Mouse (Mus musculus) monocyte, adult 5-6 weeks (primary cell): ENCODE measurements at regions not wholly inside any gene's neighbourhood (a gene's known extent, or its start where the extent isn't known, plus 50 kb on each side); places are given as distances from the start of the nearest gene placed in this dataset.

Source experiments
- ATAC-seq: fragments of 153-309, 156-312 bp; replicated peaks from 2 replicates; pipeline ENCODE4 v1.8.0; 2017; ENCODE audit warnings: mild to moderate bottlenecking; ENCODE audit not compliant: low TSS enrichment, insufficient number of reproducible peaks, severe bottlenecking, poor library complexity, low FRiP score

DNA sequence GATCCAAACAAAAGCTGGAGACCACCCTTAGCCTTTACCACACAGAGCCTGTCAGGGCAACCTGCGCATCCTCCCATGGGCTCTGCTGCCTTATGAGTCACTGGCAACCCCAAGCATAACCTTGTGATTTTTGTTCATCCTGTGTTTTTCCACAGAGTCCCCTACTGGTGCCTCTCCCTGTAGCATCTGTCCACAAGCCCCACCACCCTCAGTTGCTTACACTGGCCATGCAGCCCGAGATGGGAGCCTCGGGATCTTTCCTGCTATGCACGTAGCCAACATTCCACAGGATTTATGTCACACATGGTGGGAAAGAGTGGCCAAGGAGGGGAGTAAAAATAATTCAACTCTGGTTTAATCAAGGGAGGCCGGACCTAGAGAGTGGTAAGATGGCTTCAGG, 269.2 kb upstream of the Nfe2l3 start:
- ATAC-seq: no peak

DNA sequence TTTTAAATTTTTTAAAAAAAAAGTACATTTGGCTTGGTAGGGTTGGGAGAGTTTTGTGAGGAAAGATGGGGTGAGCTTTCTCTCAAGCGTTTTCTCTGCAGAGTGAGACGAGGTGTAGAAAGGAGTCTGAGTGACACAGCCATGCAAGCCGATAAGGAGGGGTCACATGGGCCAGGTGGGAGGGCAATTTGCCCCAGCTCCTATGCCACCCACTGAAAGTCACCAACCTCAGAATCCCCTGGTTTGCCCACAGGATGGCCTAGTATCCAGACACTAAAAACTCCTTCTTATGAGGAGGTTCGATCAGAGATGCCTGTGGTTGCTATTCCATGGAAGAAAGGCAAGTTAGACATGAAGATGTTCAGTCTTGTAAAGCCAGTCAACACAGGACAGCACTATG, 268.6 kb upstream of the Nfe2l3 start:
- no peak for ATAC-seq

DNA sequence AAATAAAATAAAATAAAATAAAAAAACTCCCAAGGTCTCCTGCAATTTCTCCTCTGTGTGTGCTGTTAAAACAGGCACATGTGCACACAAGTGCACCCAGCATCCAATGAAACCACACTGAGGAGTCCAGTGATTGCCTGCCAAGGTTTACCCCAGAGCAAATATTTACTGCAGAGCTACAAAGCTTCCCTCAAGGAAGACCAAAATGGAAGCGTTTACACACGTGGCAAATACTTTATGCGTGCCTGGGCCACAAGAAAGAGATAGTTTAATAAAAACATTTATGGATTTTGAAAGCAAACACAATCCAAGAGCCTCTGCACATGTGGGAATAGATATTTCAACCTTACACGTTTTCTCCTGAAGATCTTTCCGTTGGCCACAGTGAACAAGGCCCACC, 265.4 kb upstream of the Nfe2l3 start:
- no peak for ATAC-seq

DNA sequence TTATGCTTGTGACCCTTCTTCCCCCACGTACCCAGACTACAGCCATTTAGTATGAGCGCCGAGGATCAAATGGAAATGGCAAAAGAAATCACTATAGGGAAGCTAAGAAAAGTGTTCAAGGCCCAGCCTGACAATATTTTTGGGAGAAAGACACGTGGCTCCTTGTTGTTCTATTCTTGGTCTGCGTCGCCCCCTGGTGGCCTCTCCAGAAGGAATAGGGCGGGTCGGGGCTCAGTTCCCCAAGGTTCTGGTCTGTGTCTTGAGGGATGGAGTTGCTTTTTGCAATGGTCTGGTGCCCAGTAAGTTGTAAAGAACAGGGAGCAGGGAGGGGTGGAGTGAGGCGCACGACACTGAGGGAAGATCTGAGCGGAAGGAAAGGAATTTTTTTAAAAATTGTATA, 264.4 kb upstream of the Nfe2l3 start:
- no peak; the same call in 1 of the 2 replicates for ATAC-seq

DNA sequence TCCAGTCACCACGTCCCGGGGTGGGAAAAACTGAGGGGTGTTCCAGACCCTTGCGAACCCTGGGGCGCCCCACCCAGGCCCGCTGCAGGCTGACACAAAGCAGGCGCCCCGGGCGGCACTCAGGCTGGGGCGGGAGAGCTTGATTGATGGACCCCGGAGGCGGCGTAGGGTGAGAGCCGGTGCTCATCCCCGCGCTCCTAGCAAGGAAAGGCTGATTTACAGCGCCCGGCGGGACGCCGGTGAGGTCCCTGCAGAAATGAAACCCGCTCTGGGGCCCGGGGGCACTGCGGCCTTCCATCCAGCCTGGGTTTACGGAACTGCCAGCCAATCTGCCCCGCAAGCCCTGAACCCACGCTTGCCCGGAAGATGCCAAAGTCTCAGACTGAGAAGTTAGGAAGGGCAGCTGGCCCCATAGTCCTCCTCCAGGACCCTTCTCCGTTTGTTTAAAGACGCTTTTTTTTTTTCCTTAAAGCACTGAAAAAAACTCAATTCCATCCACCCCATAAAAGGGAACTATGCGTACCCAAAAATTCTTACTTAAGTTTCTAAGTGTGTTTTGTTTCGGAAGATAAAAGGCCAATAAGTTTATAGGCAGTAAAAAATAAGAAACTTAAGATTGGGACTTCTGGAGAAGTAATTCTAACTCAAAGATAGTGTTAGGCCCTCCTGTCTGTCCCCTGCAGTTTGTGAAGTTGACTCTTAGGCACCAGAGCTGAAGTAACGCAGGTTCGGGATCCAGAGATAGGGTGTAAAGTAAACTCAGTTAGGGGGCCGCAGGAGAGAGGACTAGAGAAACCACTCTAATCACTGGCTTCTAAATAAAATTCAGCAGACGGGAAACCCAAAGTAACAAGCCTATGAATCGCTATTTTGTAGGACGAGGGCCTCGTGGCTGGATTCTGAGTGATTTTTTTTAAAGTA, 263.4 kb upstream of the Nfe2l3 start:
- ATAC-seq: no peak; the same call in 1 of the 2 replicates

DNA sequence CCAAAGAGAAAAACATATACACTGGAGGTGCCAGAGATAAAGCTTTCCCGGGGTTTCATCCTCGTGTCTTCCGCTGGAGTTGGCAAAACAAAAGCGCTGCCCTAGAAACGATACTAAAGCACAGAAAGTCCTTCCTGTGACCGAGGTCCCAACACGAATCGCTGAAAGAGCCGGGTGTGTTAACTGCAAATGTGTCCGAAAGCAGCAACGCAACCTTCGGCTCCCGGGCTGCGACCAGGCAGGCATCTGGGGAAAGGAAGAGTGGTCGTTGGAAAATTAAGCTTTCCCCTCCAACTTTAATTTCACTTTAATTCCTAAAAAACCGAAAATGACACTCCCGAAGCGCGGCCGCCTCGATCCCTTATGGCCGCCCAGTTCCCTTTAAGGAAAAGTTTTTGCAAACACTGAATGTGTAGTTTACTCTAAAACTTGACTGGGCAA, 262.5 kb upstream of the Nfe2l3 start:
- ATAC-seq: no peak

DNA sequence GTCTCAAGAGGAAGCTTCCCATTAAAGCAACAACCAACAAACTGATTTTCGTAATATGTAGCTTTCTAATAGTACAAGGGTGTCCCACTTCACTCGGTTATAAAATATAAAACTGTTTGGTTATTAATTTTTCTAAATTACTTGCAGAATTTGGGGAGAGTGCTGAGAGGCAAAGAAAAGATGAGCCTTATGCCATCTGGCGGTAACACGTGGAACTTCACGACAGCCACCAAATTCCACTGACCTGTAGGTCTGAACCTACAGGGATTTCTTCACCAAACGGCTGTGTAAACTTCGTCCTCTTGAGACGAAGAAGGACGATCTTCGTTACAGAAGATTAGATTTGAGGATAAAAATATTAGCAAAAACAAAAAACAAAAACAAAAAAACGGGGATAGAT, 262.1 kb upstream of the Nfe2l3 start:
- no peak for ATAC-seq

DNA sequence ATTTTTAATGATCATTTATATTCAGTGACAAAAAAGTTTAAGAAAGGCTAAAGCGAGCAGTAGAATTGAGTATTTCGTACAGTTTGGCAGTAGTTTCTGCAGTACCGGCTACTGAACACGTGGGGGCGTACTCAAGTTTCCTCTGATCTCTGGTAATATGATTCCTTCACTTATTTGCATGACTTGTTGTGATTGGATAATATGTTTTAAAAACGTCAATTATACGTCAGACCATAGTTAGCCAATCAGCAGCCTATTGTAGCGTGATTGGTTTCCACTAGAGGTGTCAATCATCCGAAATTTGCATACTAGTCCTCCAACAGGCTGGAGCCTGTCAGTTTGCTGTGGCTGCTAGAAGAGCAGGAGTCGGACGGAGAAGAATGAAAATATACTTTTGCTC, 261.6 kb upstream of the Nfe2l3 start:
- ATAC-seq: peak; percentile 37; the same call in 1 of the 2 replicates

DNA sequence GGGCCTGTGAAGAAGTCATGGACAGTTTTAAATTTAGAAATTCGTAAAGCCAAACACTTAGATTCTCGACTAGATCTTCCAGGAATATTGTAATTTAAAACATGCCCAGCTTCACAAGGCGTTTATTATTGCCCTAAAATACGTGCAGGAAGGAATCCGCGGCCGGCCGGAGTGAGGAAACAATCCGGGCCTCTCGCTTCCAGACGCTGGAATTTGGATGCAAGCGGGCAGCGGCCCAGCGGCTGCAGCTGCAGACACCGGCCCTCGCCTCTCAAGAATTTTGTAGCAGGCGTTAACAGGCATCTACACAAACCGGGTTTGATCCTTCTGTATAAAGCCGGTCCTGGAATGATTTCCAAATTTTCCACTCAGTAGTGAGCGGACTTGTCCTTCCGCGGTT, 260.7 kb upstream of the Nfe2l3 start:
- no peak for ATAC-seq

DNA sequence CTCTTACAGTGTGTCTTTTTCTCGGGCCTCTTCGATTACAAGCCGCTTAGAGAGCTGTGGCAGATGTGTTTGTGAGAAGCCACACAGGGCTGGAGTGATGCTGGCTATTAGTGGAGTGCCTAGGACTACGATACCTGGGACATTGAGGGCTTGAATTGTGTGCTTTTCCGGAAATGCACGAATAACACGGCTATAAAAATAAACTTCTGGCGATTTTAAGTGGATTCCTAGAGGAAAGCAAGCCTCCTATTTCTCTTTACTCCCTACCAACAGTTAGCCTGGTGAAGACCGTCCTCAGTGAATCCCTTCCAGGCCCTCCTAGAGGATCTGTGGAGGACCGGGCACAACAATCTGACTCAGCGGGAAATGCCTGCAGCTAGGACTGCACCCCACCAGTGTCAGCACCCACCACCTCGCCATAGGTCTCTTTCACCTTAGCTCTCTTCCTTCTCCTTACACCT, 260.1 kb upstream of the Nfe2l3 start:
- ATAC-seq: no peak

DNA sequence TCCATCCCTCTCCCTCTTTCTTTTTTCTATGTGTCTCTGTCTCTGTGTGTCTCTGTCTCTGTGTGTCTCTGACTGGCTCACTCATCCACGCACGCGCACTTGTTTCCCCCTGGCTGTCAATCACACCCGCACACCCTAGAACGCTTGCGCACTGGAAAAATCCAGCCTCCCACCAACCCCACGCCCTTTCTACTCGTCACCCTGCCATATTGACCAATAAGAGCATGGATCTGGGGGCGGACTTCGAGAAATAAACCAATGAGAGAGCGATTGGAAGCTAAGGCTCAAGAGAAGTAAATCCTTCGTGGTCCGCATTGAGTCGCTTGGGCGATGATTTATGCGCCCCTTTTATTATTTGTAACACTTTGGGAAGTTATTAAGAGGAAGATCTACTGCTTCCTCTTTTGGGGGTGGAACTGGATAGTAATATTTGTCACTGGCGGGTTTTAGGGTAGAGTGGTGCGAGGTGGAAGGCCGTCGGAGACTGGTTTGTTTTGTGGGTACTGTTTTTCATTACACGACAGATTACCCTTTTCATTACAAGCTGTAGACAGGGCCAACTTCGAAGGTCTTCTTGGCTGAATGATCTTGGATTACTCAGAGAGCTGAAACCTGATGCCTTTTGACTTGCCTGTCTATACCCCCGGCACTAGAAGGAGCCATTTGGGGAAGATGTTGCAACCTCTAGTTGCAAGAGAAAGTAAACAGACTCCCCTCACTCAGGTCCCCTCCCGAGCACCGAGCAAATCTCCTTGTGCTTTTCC, 259.4 kb upstream of the Nfe2l3 start:
- ATAC-seq: peak; percentile 49

DNA sequence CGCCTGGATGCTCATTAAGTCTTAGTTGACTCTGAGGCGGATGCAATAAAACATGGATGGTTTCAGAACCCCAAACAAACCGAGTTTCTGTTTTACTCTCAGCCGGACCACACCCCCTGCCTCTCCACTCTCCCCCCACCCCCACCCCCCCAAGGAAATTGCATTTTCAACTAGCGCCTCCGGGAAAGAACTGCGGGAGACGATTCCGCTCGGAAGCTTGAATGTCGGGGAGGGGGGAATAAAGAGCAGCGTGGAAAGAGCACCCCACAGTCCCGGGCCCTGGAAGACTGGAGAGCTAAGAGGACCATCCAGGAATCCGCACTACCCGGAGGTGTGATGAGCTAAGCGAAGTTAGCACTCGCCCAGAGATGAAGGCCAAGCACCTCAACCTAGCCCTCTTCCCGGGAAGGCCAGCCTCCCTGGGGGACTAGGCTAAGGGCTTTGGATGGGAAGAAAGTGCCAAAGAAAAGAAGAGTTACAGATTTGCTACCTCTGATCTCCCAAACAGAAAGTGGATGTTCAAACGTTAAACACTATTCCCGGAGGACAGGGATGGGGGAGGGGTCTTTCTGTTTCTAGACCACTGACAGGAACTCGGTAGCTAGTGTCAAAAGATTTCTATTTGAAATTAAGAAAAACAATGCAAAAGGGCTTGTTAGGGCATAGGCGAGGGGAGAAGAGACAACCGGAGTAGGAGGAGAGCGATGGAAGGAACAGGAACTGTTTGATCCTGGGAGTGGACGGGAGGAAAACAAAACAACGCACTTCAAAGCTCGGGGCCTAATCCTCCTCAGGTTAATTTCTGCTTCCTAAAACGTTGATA, 258.6 kb upstream of the Nfe2l3 start:
- ATAC-seq: no peak

DNA sequence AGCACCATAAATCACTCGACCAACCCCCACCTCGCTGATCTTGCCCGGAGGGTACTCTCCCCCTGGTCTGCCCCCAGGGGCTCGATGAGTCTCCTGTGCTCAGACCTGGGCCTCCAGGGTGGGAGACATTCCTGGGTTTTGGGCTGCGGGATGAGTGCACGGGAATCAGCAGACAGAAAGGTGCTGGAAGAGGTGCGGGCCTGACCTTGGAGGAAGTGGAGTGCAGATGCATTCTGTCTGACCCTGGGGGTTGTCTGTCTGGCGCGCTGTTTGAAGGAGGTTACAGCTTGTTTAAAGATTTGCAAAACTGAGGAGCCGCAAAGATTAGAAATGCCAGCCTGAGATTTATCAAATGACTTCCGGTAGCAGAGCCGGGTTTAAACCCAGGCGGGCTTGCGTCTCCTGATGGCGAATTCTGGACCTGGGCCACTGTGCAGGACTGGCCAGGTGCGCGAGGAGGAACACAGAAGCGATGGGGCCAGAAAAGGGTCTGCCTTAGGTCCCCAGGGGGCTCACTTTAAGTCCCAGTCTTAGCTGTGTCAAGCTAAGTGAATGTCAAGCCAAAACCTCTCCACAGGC, 257.9 kb upstream of the Nfe2l3 start:
- no peak for ATAC-seq

DNA sequence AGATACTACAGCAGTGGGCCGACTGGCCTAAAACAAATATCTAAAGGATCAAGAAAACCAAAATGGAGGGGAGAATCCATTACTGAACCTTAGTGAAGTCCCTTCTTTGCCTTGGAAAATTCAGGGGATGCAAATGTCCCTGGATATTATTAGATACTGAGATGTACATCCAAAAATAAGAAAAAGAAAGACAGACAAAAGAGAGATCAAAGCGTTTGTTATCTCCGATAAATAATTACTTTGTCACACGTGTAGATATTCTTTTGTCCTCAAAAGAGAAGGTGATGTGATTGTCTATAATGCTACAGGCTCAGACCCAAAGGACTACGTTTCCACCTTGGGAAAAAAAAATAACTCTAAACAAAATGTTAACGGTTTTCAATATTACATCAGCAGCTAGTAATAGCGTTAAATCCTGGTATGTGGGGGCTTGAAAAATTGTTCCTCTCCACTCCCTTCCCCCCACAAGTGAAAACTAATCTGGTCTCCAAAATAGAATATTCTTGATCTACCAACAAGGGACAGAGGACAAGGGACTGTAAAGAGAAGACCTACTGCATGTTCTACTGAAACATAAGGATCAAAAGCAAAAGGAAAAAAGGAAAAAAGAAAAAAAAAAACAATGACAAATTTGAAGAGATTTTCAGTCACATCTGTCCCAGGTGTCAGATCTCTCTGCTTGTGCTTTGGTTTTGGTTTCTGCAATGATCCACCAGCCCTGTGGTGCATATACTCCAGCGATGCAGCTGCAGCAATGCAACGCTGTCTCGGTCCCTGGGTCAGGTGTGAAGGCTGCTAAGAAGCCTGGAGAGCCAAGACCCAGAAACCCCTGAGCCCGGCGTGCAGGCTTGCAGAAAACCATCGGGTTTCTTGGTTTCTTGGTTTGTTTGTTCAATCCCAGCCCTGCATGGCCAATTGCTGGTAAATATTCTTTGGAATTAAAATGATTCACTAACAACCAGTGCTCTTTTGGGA, 256.6 kb upstream of the Nfe2l3 start:
- no peak for ATAC-seq

DNA sequence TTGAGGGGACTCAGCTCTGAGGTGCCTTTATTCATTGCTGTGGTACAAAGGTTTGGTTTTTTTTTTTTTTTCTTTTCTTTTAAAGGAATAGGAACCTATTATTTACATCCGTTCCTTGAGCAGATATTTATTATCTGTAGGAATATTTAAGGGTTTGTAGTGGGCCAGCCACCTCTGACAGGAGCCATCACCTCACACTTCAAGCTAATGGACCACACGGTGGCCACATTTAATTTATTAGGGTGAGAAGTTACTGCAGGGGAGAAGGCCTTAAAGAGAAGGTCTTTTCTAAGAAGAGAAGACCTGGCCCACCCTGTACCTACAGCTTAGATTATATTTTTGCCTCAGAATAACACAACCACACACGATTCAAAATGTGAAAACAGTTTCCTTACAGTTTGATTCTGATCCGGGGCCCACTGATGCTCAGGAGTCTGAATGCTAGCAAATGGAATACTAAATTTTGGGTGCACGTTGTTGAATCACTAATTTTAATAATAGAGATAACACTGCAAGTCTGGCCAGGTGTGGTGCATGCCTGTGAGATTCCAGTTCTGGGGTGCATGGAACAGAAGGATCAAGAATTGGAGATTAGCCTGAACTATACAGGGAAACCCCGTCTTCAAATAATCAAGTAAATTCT, 255.6 kb upstream of the Nfe2l3 start:
- no peak for ATAC-seq

DNA sequence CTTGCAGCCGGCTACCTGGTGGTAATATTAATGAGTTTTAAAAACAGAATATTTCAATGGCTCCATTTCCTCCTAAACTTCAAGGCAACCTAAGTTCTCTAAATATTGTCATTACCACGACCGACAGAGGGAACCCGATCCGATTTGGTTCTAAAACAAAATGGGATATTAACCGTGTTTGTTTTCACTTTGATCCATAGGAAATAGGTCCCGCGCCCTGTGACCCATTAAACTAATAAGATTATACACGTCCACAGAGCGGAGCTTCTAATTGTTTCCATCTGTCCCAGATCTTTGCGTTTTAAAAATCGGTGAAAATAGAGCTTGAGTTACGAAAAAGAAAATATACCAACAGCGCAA, 254.8 kb upstream of the Nfe2l3 start:
- no peak for ATAC-seq

DNA sequence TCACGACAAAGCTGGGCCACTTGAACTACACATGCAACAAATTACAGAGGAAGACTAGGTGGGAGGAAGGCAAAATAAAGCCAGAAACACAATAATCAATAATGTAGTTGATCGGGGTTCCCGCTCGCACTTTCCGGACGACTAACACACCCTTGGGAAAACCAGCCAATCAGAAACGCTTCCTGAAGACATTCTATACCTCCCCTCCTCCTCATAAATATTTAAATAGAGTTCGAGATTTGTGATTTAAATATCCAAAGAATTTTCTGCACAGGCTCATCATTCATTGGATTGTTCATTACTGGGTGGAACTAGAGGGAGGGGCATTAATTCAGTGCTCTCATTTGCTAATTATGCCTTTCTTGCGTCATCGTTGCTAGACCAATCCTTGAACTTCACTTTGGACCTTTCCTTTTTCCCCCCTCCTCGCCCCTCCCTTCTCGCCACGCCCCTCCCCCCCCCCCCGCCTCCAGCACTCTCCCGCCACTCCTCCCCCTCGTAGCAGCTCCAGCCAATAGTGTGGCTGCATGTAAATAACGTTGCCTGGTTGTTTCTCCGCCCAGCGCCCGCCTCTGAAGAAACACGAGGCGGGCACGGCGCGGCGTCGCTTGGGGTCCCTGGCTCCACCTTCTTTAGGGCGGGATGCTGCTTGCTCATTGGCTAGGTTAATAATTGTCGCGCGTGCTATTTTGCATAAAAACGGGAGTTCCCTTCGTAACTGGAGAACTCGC, 254.2 kb upstream of the Nfe2l3 start:
- peak; percentile 74 for ATAC-seq
